Mouse (Mus musculus) limb, embryonic 10.5 days (tissue): Measurements from ENCODE around the gene Pip4k2c. TPM values are rescaled to one million over a fixed set of nuclear protein-coding genes. Genes with fewer than 3 reads are reported as not detected.
"Not testable (repeated sequence)": the region's sequence is repeated elsewhere in the genome, so short reads cannot be mapped to it uniquely, and the experiment has no call there.

Source experiments
- DNase-seq: peaks from one replicate; pipeline ENCODE4 v3.0.0-alpha.2; 2017; ENCODE audit warnings: low spot score
- H3K27ac ChIP-seq: fragments of 300-500 bp; sonication (generic); 2 replicates; pipeline ENCODE4 v1.5.1; 2016; ENCODE audit warnings: mild to moderate bottlenecking
- H3K27me3 ChIP-seq: fragments of 300-500 bp; sonication (generic); 2 replicates; pipeline ENCODE4 v1.6.1; 2016; ENCODE audit warnings: low read depth, mild to moderate bottlenecking; ENCODE audit not compliant: poor library complexity, severe bottlenecking
- H3K36me3 ChIP-seq: fragments of 300-500 bp; sonication (generic); 2 replicates; pipeline ENCODE4 v1.6.1; 2016; ENCODE audit warnings: mild to moderate bottlenecking, moderate library complexity
- H3K4me1 ChIP-seq: fragments of 300-500 bp; sonication (generic); 2 replicates; pipeline ENCODE4 v1.6.1; 2016
- H3K4me3 ChIP-seq: fragments of 300-500 bp; sonication (generic); 2 replicates; pipeline ENCODE4 v1.5.1; 2016; ENCODE audit warnings: mild to moderate bottlenecking, moderate library complexity
- H3K9me3 ChIP-seq: fragments of 300-500 bp; sonication (generic); replicated peaks from 2 replicates; pipeline ENCODE4 v1.6.1; 2016; ENCODE audit warnings: mild to moderate bottlenecking
- WGBS: fragments of 180-500 bp; shearing (Covaris S2); methylation state at CpG from one replicate; pipeline ENCODE4 v1.1.7; 2016; 5-methylcytosine and 5-hydroxymethylcytosine counted together
- polyA plus RNA-seq: library from polyadenylated mRNA; unstranded; fragments of >200 nt; fragmentation: Nextera tagmentation; extraction: Ambion mirVana; gene quantifications from 2 replicates; pipeline ENCODE4 v1.2.1, GENCODE M21; 2016

Pip4k2c gene
- polyA plus RNA-seq, 1 experiment from 2014 or later: 27.8 TPM

- H3K4me3 ChIP-seq: no peak overlapping the region
- H3K27me3 ChIP-seq: peaks cover 11% of the 10 kb centered on the region
- 72% methylated on average over 3 of the region's 3 CpGs for WGBS
- H3K4me1 ChIP-seq: no peaks in the 10 kb centered on the region
- no peaks in the 10 kb centered on the region for H3K36me3 ChIP-seq
- no peak overlapping the region for H3K27ac ChIP-seq
- DNase-seq: no peak
- no peaks in the 10 kb centered on the region for H3K9me3 ChIP-seq
These were observed 52.9 kb downstream of the Pip4k2c start for GRCm38 (mm10) chr10:127158471-127158870.

- H3K4me3 ChIP-seq: no peak overlapping the region
- H3K27me3 ChIP-seq: no peaks in the 10 kb centered on the region
- DNase-seq: no peak
- WGBS: 87% methylated on average over 1 of the region's 1 CpGs
- no peaks in the 10 kb centered on the region for H3K9me3 ChIP-seq
- no peaks in the 10 kb centered on the region for H3K4me1 ChIP-seq
- H3K36me3 ChIP-seq: no peaks in the 10 kb centered on the region
- no peak overlapping the region for H3K27ac ChIP-seq
These were observed 54.9 kb downstream of the Pip4k2c start for GRCm38 (mm10) chr10:127156511-127156910.

GRCm38 (mm10) chr10:127156089-127156488 lies 55.3 kb downstream of the Pip4k2c start:
- no peaks in the 10 kb centered on the region for H3K36me3 ChIP-seq
- 92% methylated on average over 1 of the region's 1 CpGs for WGBS
- no peaks in the 10 kb centered on the region for H3K27me3 ChIP-seq
- no peak for DNase-seq
- H3K4me3 ChIP-seq: no peak overlapping the region
- no peaks in the 10 kb centered on the region for H3K4me1 ChIP-seq
- no peak overlapping the region for H3K27ac ChIP-seq
- no peaks in the 10 kb centered on the region for H3K9me3 ChIP-seq

GRCm38 (mm10) chr10:127154652-127155051 lies 56.7 kb downstream of the Pip4k2c start:
- H3K36me3 ChIP-seq: no peaks in the 10 kb centered on the region
- H3K4me3 ChIP-seq: no peak overlapping the region
- H3K9me3 ChIP-seq: no peaks in the 10 kb centered on the region
- no peak overlapping the region for H3K27ac ChIP-seq
- DNase-seq: no peak
- 92% methylated on average over 5 of the region's 5 CpGs for WGBS
- H3K4me1 ChIP-seq: no peaks in the 10 kb centered on the region
- H3K27me3 ChIP-seq: no peaks in the 10 kb centered on the region

GRCm38 (mm10) chr10:127154241-127154640 lies 57.1 kb downstream of the Pip4k2c start:
- no peaks in the 10 kb centered on the region for H3K4me1 ChIP-seq
- no peaks in the 10 kb centered on the region for H3K36me3 ChIP-seq
- no peak for DNase-seq
- H3K4me3 ChIP-seq: no peak overlapping the region
- no peaks in the 10 kb centered on the region for H3K27me3 ChIP-seq
- no peaks in the 10 kb centered on the region for H3K9me3 ChIP-seq
- 94% methylated on average over 2 of the region's 2 CpGs for WGBS
- no peak overlapping the region for H3K27ac ChIP-seq

GRCm38 (mm10) chr10:127153323-127153722 lies 58.1 kb downstream of the Pip4k2c start:
- Histone ChIP-seq H3K36me3 (no peaks in the 10 kb centered on the region), H3K9me3 (no peaks in the 10 kb centered on the region), H3K27me3 (no peaks in the 10 kb centered on the region), H3K4me3 (no peak overlapping the region), H3K4me1 (no peaks in the 10 kb centered on the region), H3K27ac (no peak overlapping the region)
- no peak for DNase-seq
- WGBS: 95% methylated on average over 7 of the region's 7 CpGs

GRCm38 (mm10) chr10:127152556-127152955 lies 58.8 kb downstream of the Pip4k2c start:
- not testable (repeated sequence) for H3K4me3 ChIP-seq, H3K36me3 ChIP-seq, DNase-seq, H3K27ac ChIP-seq, H3K4me1 ChIP-seq, H3K27me3 ChIP-seq, H3K9me3 ChIP-seq
- 89% methylated on average over 10 of the region's 10 CpGs for WGBS

GRCm38 (mm10) chr10:127151233-127151632 lies 60.2 kb downstream of the Pip4k2c start:
- not testable (repeated sequence) for H3K9me3 ChIP-seq, H3K4me1 ChIP-seq, DNase-seq, H3K36me3 ChIP-seq, H3K27ac ChIP-seq, H3K4me3 ChIP-seq, H3K27me3 ChIP-seq
- WGBS: 88% methylated on average over 3 of the region's 3 CpGs

GRCm38 (mm10) chr10:127150471-127150872 lies 60.9 kb downstream of the Pip4k2c start:
- no peaks in the 10 kb centered on the region for H3K4me1 ChIP-seq
- no peaks in the 10 kb centered on the region for H3K27me3 ChIP-seq
- H3K27ac ChIP-seq: no peak overlapping the region
- 85% methylated on average over 4 of the region's 4 CpGs for WGBS
- no peaks in the 10 kb centered on the region for H3K9me3 ChIP-seq
- no peaks in the 10 kb centered on the region for H3K36me3 ChIP-seq
- no peak for DNase-seq
- H3K4me3 ChIP-seq: no peak overlapping the region

- H3K27me3 ChIP-seq: no peaks in the 10 kb centered on the region
- H3K27ac ChIP-seq: no peak overlapping the region
- no peak overlapping the region for H3K4me3 ChIP-seq
- DNase-seq: no peak
- no peaks in the 10 kb centered on the region for H3K9me3 ChIP-seq
- 0 out of 2 replicates have a peak, but pooled peaks cover 3% of the 10 kb centered on the region for H3K4me1 ChIP-seq
- no peaks in the 10 kb centered on the region for H3K36me3 ChIP-seq
- WGBS: 87% methylated on average over 6 of the region's 6 CpGs
These were observed 64.2 kb downstream of the Pip4k2c start for GRCm38 (mm10) chr10:127147135-127147534.

Other genes with a start within 250 kb of the Pip4k2c start
- gene Ctdsp2, start 232.9 kb downstream of the Pip4k2c start, polyA plus RNA-seq: 45.9 and 59.0 TPM in 2 replicates
- gene Avil, start 210.9 kb downstream of the Pip4k2c start, polyA plus RNA-seq: 0.05 and 0.06 TPM in 2 replicates
- 109 and 114 TPM in 2 replicates for gene Tsfm, start 180.7 kb downstream of the Pip4k2c start, polyA plus RNA-seq
- gene Mettl1, start 170.2 kb downstream of the Pip4k2c start, polyA plus RNA-seq: 60.2 and 64.6 TPM in 2 replicates
- gene Eef1akmt3, start 170.1 kb downstream of the Pip4k2c start, polyA plus RNA-seq: 0.33 and 0.34 TPM in 2 replicates
- gene Cyp27b1, start 163.3 kb downstream of the Pip4k2c start, polyA plus RNA-seq: 0.11 and 0.24 TPM in 2 replicates
- gene March9, start 151.4 kb downstream of the Pip4k2c start, polyA plus RNA-seq: 0.33 and 0.79 TPM in 2 replicates
- gene Cdk4, start 148.1 kb downstream of the Pip4k2c start, polyA plus RNA-seq: 3,142 and 3,162 TPM in 2 replicates
- 169 and 181 TPM in 2 replicates for gene Tspan31, start 141.3 kb downstream of the Pip4k2c start, polyA plus RNA-seq
- gene Agap2, start 136.3 kb downstream of the Pip4k2c start, polyA plus RNA-seq: 0.03 TPM in 1 of 2 replicates, not detected in the other
- gene Os9, start 90.5 kb downstream of the Pip4k2c start, polyA plus RNA-seq: 41.3 and 49.7 TPM in 2 replicates
- 2.8 and 3.4 TPM in 2 replicates for gene B4galnt1, start 46.4 kb downstream of the Pip4k2c start, polyA plus RNA-seq
- gene Slc26a10, start 30.9 kb downstream of the Pip4k2c start, polyA plus RNA-seq: 3.4 and 4.1 TPM in 2 replicates
- 25.8 and 36.3 TPM in 2 replicates for gene Arhgef25, start 21.5 kb downstream of the Pip4k2c start, polyA plus RNA-seq
- 91.4 and 122 TPM in 2 replicates for gene Dtx3, start 15.9 kb downstream of the Pip4k2c start, polyA plus RNA-seq
- 1.4 and 2.2 TPM in 2 replicates for gene Kif5a, start 51.8 kb upstream of the Pip4k2c start, polyA plus RNA-seq
- gene Dctn2, start 54.8 kb upstream of the Pip4k2c start, polyA plus RNA-seq: 185 and 194 TPM in 2 replicates
- 16.7 and 18.8 TPM in 2 replicates for gene Mbd6, start 77.4 kb upstream of the Pip4k2c start, polyA plus RNA-seq
- gene Mars, start 100.2 kb upstream of the Pip4k2c start, polyA plus RNA-seq: 170 and 205 TPM in 2 replicates
- gene Arhgap9, start 110.4 kb upstream of the Pip4k2c start, polyA plus RNA-seq: 5.5 and 5.9 TPM in 2 replicates
- gene Gli1, start 130.4 kb upstream of the Pip4k2c start, polyA plus RNA-seq: 10.9 and 11.7 TPM in 2 replicates
- gene Inhbe, start 142.8 kb upstream of the Pip4k2c start, polyA plus RNA-seq: 0.13 TPM in 1 of 2 replicates, not detected in the other
- 0.10 and 0.23 TPM in 2 replicates for gene Inhbc, start 158.8 kb upstream of the Pip4k2c start, polyA plus RNA-seq
- 35.0 and 39.5 TPM in 2 replicates for gene R3hdm2, start 168.7 kb upstream of the Pip4k2c start, polyA plus RNA-seq